Mouse (Mus musculus) kidney, postnatal 0 days (tissue): ENCODE results near the gene Spata25. TPM values are rescaled to one million over a fixed set of nuclear protein-coding genes. Genes with fewer than 3 reads are reported as not detected.

Experiments used
- ATAC-seq: fragments of 200-750 bp; cut with Nextera tagmentation; replicated peaks from 2 replicates; pipeline ENCODE4 v1.8.0; 2017; ENCODE audit warnings: low read depth, moderate number of reproducible peaks, moderate TSS enrichment, moderate library complexity; ENCODE audit not compliant: low FRiP score
- DNase-seq: peaks from one replicate; pipeline ENCODE4 v3.0.0-alpha.2; 2016; ENCODE audit warnings: low spot score
- H3K27ac ChIP-seq: fragments of 300-500 bp; sonication (generic); 2 replicates; pipeline ENCODE4 v1.5.1; 2014; ENCODE audit warnings: mild to moderate bottlenecking
- H3K27me3 ChIP-seq: fragments of 300-500 bp; sonication (generic); 2 replicates; pipeline ENCODE4 v1.6.1; 2014; ENCODE audit warnings: low read length, mixed read lengths; ENCODE audit not compliant: insufficient read depth
- H3K36me3 ChIP-seq: fragments of 300-500 bp; sonication (generic); 2 replicates; pipeline ENCODE4 v1.6.1; 2014; ENCODE audit warnings: low read length, mixed read lengths; ENCODE audit not compliant: insufficient read depth
- H3K4me1 ChIP-seq: fragments of 300-500 bp; sonication (generic); replicated peaks from 2 replicates; pipeline ENCODE4 v1.6.1; 2014; ENCODE audit warnings: antibody characterized with exemption, low read length, mixed read lengths; ENCODE audit not compliant: insufficient read depth
- H3K4me2 ChIP-seq: fragments of 300-500 bp; sonication (generic); 2 replicates; pipeline ENCODE4 v1.6.1; 2014; ENCODE audit warnings: mild to moderate bottlenecking, low read length, moderate library complexity, mixed read lengths
- H3K4me3 ChIP-seq: fragments of 300-500 bp; sonication (generic); replicated peaks from 2 replicates; pipeline ENCODE4 v1.5.1; 2014; ENCODE audit warnings: low read depth, low read length
- H3K9ac ChIP-seq: fragments of 300-500 bp; sonication (generic); 2 replicates; pipeline ENCODE4 v1.6.1; 2014; ENCODE audit warnings: low read depth, low read length
- H3K9me3 ChIP-seq: fragments of 300-500 bp; sonication (generic); replicated peaks from 2 replicates; pipeline ENCODE4 v1.6.1; 2016; ENCODE audit warnings: low read length, inconsistent platforms, mixed read lengths
- CTCF ChIP-seq: IDR thresholded peaks from 2 replicates; pipeline ENCODE4 v1.5.1; 2016; ENCODE audit warnings: antibody characterized with exemption, low read depth, mild to moderate bottlenecking, moderate library complexity
- WGBS: fragments of 180-500 bp; shearing (Covaris S2); extraction: QIAGEN DNeasy Blood & Tissue Kit; methylation state at CpG from one replicate; pipeline ENCODE4 v1.1.7; 2014; 5-methylcytosine and 5-hydroxymethylcytosine counted together
- polyA plus RNA-seq: library from polyadenylated mRNA; unstranded; fragments of >200 nt; fragmentation: Nextera tagmentation; extraction: Ambion mirVana; gene quantifications from 2 replicates; pipeline ENCODE4 v1.2.1, GENCODE M21; 2015

The Spata25 gene
- polyA plus RNA-seq, 1 experiment from 2014 or later = not detected

DNA sequence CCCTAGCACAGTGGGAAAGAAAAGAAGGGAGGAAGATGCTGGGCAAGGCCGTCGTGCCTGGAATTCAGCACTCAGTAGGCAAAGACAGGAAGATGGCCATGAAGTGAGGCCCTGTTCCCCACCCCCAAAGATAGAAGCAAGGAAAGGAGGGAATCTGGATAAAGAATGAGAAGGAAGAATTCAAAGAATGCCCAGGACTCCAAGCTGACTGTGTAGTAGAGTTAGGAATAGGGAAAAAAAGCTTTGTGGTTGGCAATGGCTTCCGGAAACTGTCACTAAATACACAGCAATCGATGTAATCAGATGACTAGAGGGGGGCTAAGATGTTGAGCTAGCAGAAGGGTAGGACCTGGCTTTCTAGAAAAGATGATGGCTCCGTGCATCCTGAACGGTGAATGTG lies 11.1 kb downstream of the Spata25 start:
- Histone ChIP-seq H3K36me3 (0 out of 2 replicates have a peak, but pooled peaks cover 4% of the 10 kb centered on the region), H3K4me1 (no peaks in the 10 kb centered on the region), H3K27me3 (no peaks in the 10 kb centered on the region), H3K4me2 (no peak overlapping the region), H3K4me3 (no peak overlapping the region), H3K27ac (no peak overlapping the region), H3K9ac (no peak overlapping the region), H3K9me3 (no peaks in the 10 kb centered on the region)
- TF ChIP-seq CTCF = no peak
- DNase-seq = peak; percentile 13
- ATAC-seq = no peak
- 86% methylated on average over 6 of the region's 6 CpGs for WGBS

DNA sequence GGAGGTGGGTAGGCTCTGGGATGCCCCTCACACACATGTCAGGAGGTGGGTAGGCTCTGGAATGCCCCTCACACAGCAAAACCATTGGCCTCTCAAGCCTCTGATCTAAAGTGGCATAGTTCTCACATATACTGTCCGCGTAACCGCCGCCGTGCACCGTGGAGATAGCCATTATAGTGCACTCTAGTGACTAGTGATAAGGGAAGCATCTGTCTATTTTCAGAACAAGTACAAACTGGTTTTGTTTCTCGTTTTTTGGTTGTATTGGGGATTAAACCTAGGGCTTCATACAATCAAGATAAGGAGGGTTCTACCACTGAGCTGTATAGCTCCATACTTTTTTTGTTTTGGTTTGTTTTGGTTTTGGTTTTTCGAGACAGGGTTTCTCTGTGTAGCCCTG lies 12.5 kb downstream of the Spata25 start:
- H3K9ac ChIP-seq = no peak overlapping the region
- H3K27me3 ChIP-seq = no peaks in the 10 kb centered on the region
- no peak overlapping the region for H3K4me3 ChIP-seq
- ATAC-seq (no peak), DNase-seq (no peak)
- no peak overlapping the region for H3K27ac ChIP-seq
- no peak for TF ChIP-seq CTCF
- WGBS = 90% methylated on average over 8 of the region's 8 CpGs
- H3K4me2 ChIP-seq = no peak overlapping the region
- no peaks in the 10 kb centered on the region for H3K9me3 ChIP-seq
- H3K4me1 ChIP-seq = no peaks in the 10 kb centered on the region
- H3K36me3 ChIP-seq = 0 out of 2 replicates have a peak, but pooled peaks cover 4% of the 10 kb centered on the region

DNA sequence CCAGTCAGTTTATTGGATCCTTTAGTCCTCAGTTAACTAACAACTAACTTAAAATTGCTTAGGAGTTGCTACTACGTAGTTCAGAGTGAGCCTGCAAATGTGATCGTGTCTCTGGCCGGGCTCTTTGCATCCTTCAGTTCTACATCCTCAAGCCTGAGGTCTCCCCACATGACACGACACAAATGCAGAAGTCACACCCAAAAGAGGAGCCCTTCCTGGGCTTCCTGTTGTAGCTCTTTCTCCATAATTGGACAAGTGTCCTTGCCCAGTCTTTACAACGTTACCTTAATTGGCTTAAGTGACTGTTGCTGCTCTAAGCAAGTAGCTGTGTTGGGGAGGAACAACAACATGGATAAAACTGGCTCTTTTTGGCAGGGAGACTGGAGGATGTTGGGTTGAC lies 13.0 kb downstream of the Spata25 start:
- Histone ChIP-seq H3K36me3 (0 out of 2 replicates have a peak, but pooled peaks cover 4% of the 10 kb centered on the region), H3K9ac (no peak overlapping the region), H3K4me1 (no peaks in the 10 kb centered on the region), H3K27me3 (no peaks in the 10 kb centered on the region), H3K4me3 (no peak overlapping the region), H3K9me3 (no peaks in the 10 kb centered on the region), H3K4me2 (no peak overlapping the region), H3K27ac (no peak overlapping the region)
- ATAC-seq (no peak), DNase-seq (no peak)
- 94% methylated on average over 5 of the region's 5 CpGs for WGBS
- no peak for TF ChIP-seq CTCF

DNA sequence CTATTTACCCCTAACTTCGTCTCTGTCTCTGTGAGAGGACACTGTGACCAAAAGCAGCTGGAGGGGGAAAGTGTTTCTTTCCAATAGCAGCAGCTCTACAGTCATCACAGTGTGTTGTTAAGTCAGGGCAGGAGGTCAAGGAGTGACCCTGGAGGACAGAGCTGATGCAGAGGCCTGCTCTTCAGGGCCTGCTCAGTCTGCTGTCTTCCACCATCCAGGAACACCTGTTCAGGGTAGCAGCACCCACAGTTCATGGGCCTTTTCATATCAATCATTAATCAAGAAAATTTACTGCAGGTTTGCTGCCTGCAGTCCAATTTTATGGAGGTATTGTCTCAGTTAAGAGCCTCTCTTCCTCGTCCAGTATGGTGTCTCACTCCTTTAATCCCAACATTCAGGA lies 14.8 kb downstream of the Spata25 start:
- WGBS = 48% methylated on average over 2 of the region's 2 CpGs
- no peak for TF ChIP-seq CTCF

DNA sequence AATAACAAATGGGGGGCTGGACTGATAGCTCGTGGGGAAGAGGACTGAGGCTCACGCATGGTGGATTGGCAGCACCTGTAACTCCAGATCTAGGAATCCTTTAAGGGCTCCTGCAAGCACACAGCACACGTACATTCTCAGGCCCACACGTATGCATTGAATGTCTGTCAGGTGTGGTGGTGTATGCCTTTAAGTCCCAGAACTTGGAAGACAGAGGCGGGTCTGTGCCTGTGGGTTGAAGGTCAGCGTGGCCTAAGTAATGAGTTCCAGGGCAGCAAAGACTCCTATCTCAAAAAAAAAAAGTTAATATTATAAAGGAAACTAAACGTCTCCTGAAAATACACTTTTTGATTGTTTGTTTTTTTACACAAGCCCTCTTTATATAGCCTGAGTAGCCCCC lies 21.7 kb downstream of the Spata25 start:
- Histone ChIP-seq H3K9me3 (no peaks in the 10 kb centered on the region), H3K4me2 (no peak overlapping the region), H3K9ac (no peak overlapping the region), H3K27me3 (no peaks in the 10 kb centered on the region), H3K4me3 (no peak overlapping the region), H3K4me1 (0 out of 2 replicates have a peak, but pooled peaks cover 19% of the 10 kb centered on the region), H3K27ac (no peak overlapping the region), H3K36me3 (0 out of 2 replicates have a peak, but pooled peaks cover 5% of the 10 kb centered on the region)
- ATAC-seq = no peak
- no peak for DNase-seq
- 75% methylated on average over 7 of the region's 7 CpGs for WGBS
- no peak for TF ChIP-seq CTCF

More for the DNA sequence above, 14.8 kb downstream of the Spata25 start:
- H3K27ac ChIP-seq = no peak overlapping the region
- no peaks in the 10 kb centered on the region for H3K9me3 ChIP-seq
- H3K27me3 ChIP-seq = no peaks in the 10 kb centered on the region
- no peak for ATAC-seq
- DNase-seq = no peak
- H3K36me3 ChIP-seq = no peaks in the 10 kb centered on the region
- no peaks in the 10 kb centered on the region for H3K4me1 ChIP-seq
- no peak overlapping the region for H3K4me2 ChIP-seq
- no peak overlapping the region for H3K9ac ChIP-seq
- no peak overlapping the region for H3K4me3 ChIP-seq

DNA sequence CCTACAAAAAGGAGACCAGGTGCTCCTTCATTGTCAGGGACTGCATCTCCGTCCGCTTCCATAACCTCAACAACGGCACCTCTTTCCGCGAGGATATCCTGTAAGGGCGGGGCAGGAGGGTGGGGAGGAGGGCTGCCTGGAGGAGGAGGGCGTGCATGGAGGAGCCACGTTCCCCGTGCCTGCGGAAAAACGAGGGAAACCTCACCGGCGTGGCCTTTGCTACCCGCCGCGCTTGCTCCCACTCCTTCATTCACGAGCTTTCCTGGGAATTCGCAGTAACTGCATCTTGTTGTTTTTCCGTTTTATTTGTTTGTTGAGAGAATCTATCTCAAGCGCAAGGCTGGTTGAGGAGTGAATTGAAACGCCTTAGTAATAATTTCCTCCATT lies 23.0 kb downstream of the Spata25 start:
- H3K4me2 ChIP-seq = peak overlapping the region; percentile 76
- 0 out of 2 replicates have a peak, but pooled peaks cover 5% of the 10 kb centered on the region for H3K36me3 ChIP-seq
- 0 out of 2 replicates have a peak, but pooled peaks cover 19% of the 10 kb centered on the region for H3K4me1 ChIP-seq
- peak overlapping the region; percentile 59 for H3K9ac ChIP-seq
- DNase-seq (peak; percentile 24), ATAC-seq (peak; percentile 56)
- no peak for TF ChIP-seq CTCF
- H3K27me3 ChIP-seq = no peaks in the 10 kb centered on the region
- no peaks in the 10 kb centered on the region for H3K9me3 ChIP-seq
- 1% methylated on average over 21 of the region's 21 CpGs for WGBS
- peak overlapping the region; percentile 76 for H3K4me3 ChIP-seq
- H3K27ac ChIP-seq = peak overlapping the region; percentile 76
